Mouse (Mus musculus) kidney, adult 11 months (tissue): ENCODE results near the gene Clic5.
"Not testable (repeated sequence)": the region's sequence is repeated elsewhere in the genome, so short reads cannot be mapped to it uniquely, and the experiment has no call there.

Source experiments
- DNase-seq: peaks from one replicate; pipeline ENCODE4 v3.0.0; 2022

Clic5 gene

DNA sequence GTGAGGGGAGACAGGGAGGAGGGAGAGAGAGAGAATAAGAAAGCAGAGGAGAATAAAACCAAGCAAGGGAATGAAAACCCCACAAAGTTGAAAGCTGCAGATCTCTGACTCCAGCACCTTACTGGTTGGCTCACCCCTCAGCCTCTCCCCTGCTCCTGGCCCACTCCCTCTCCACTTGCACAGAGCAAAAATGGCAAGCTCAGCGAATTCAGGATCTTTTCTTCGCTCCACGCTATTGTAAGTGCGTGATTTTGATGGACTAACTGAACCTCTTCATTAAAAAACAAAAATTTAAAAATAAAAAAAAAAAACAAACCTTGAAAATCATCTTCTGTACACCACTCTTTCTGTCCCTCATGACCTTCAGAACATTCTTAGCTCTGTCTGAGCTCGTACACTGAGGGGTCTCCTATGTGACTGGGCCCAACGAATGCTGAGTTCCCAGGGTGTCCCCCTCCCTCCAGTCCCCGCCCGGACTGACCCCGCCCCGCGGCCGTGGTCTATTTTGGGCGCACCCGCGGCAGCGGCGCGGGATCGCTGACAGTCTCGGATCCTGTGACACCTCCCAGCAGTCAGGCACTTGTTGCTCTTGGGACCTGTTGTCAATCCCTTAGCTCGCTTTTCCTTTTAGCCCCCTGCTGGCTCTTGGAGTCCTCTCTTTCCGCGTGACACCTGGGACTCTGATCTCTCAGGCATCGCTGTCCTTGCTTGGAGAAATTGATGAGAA, at the start of gene Clic5:
Clic5 (plus strand) TSS at position 543 of the 727 bp plus-strand sequence.
- DNase-seq: peak; percentile 73

- DNase-seq: no peak
Measured at GRCm38 (mm10) chr17:44145806-44146205, 42.6 kb upstream of the Clic5 start.

- no peak for DNase-seq
Measured at GRCm38 (mm10) chr17:44148109-44148846, 40.1 kb upstream of the Clic5 start.

- DNase-seq: peak; percentile 28
Measured at GRCm38 (mm10) chr17:44151130-44151529, 37.3 kb upstream of the Clic5 start.

DNA sequence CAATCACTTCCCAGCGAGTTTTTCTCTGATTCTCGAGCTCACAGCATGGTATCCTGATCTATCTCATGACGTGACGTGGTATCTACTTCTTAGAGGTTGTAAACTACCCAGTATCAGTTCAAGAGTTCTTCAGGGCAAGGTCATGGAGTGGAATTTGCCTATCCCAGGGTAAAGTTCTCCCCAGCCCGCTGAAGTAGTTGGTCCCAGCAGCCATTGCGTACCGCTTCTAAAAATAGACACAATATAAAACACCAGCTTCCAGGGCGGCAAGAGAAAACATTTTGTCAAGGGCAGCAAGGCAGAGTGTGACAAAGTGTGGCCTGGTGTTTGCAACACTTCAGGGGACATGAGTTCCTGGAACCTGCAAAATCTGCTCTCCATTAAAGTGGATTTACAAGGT, 36.5 kb upstream of the Clic5 start:
- peak; percentile 57 for DNase-seq

GRCm38 (mm10) chr17:44153871-44154270, 34.5 kb upstream of the Clic5 start:
- no peak for DNase-seq

GRCm38 (mm10) chr17:44155204-44155603, 33.2 kb upstream of the Clic5 start:
- DNase-seq: no peak

DNA sequence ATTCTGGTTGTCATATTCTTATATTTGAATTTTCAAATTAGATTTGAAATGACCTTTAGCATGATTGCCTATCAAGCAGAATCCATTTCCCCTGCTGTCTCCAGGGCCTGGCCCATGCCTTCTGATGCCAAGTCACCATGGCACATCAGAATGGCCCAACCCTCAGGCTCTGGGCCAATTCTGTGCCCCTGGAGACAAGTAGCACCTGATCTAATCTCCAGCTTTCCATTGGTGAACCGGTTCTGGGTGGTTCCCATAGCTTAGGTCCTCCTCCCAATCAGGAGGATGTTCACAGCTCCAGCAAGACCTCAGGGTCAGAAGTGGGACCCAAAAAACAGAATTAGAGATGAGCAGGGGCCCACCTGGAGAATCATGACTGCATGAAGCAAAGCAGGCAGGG, 30.2 kb upstream of the Clic5 start:
- DNase-seq: no peak

- no peak for DNase-seq
Measured at GRCm38 (mm10) chr17:44160449-44160848, 27.9 kb upstream of the Clic5 start.

DNA sequence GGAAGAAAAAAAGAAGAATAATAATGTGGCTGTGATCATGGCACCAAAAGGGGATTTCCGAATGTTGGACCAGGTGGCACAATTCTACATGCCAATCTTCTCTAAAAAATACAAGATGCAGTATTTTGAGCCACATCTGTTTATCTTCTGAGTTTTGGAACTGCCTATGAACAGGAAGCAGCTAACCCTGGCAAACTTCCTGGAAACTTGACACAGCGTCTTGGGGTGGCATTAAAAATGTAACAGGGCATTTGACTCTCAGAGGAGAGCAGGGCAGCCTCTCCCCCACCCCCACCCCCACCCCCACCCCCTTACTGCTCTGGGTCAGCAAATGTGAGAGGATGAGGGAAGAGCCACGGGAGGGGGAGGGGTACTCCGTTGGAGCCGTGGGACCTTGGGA, 25.9 kb upstream of the Clic5 start:
- no peak for DNase-seq

- no peak for DNase-seq
Measured at GRCm38 (mm10) chr17:44162935-44163334, 25.4 kb upstream of the Clic5 start.

- DNase-seq: peak; percentile 53
Measured at GRCm38 (mm10) chr17:44165730-44166347, 22.5 kb upstream of the Clic5 start.

- no peak for DNase-seq
Measured at GRCm38 (mm10) chr17:44169676-44170075, 18.7 kb upstream of the Clic5 start.

DNA sequence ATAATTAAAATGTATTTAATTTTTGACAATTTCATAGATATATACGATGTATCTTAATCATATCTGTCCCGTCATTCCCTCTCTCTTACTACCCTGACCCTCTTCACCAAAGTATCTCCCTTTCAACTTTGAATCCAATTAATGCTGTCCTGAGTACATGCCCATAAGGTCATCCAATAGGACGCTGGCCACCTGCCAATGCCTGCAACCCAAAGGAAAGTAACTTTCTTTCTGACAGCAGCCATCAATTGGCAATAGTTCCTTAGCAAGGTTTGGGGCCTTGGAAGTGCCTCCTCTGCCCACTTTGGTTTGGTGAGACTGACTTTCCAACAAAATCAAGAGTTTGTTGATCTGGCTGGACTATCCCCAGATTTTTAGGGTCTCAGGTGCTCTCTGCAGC, 18.1 kb upstream of the Clic5 start:
- DNase-seq: no peak

DNA sequence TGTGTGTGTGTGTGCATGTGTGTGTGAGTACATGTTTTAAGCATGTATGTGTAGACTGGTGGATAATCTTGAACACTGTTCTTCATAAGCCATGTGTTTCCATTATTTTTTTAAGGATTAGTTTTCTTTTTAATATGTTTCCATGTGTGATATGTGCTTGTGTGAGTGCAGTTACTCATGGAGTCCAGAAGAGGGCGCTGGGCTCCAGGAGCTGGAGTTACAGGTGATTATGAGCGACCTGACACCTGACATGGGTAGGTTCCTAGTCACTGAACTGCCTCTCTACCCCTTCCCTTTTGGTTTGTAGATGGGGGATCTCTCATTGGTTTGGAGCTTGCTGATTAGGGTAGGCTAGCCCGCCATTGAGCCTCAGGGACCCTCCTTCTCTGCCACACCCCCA, 16.5 kb upstream of the Clic5 start:
- no peak for DNase-seq

DNA sequence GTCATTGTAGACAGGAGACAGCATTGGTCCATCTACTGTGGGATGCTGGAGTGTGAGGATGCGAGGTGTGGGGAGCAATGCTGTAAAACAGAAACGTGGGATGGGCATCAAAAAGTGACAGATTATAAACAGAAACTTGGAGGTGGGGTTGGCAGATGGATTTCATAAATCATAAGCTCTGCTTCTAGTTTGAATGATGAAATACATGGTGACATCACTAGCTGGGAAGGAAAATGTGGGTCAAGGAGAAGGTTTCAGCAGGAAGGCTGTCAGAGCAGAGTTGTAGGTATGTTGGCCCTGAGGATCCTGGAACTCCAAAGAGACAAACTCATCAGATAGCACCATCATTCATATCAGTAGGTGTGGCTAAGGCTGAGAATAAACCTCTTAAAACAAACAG, 15.0 kb upstream of the Clic5 start:
- no peak for DNase-seq

GRCm38 (mm10) chr17:44177291-44177690, 11.1 kb upstream of the Clic5 start:
- no peak for DNase-seq

- no peak for DNase-seq
Measured at GRCm38 (mm10) chr17:44181346-44181745, 7.0 kb upstream of the Clic5 start.

DNA sequence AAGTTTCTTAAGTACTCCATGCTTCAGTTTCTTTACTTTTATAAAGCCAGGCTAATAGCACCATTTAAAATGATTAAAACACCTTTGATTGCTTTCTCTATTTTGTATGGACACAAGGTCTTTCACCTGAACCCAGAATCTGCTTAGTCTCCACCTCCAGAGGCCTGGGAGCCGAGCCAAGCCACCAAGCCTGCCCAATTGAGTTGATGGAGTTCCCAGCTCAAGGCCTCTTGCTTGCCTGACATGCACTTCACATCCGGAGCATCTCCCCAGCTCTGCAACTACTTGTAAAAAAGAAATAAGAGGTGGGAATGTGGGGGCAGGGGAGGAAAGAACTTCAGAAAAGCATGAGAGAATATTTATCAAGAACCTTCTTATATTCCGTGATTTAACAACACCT, 1.5 kb upstream of the Clic5 start:
- DNase-seq: no peak

GRCm38 (mm10) chr17:44187537-44187936, 847 bp upstream of the Clic5 start:
- DNase-seq: not testable (repeated sequence)

DNA sequence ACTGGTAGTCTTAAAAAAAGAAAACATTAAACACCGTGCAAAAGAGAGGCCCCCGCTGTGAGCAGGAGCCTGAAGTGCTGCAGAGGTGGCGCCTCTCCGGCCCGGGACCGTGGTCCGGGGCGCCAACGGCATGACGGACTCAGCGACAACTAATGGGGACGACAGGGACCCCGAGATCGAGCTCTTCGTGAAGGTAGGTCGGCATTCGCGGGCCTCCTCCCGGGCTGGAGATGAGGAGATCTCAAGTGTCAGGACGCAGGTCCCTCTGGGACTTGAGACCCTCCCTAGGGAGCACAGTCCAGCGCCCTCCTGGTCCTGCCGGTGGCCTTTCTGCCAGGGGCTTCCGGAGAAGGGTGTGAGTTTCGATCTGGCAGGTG, 373 bp downstream of the Clic5 start:
- no peak for DNase-seq

DNA sequence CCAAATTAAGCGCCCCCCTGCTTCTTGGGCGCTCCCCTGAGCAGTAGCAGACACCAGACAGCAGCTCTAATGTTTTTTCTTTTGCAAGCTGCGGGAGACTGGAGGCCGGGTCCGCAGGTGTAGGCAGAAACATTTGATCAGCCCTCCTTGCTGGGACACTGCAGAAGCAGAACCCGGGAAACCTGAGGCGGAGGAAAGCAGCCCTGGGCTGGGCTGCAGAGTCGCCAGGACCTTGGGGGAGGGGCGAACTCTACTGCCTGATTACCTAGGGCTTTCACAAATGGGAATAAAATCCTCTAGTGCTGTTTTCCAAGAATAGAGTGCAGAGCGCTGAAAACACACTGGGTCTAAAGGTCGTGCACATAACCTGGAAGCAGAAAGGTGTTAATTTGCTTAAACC, 1.3 kb downstream of the Clic5 start:
- DNase-seq: peak; percentile 71

- DNase-seq: no peak
Measured at GRCm38 (mm10) chr17:44190246-44190645, 1.9 kb downstream of the Clic5 start.

- DNase-seq: peak; percentile 39
Measured at GRCm38 (mm10) chr17:44192981-44193380, 4.6 kb downstream of the Clic5 start.
